Mouse (Mus musculus) liver, embryonic 14.5 days (tissue): Measurements from ENCODE around the gene Aftph. TPM values are rescaled to one million over a fixed set of nuclear protein-coding genes. Genes with fewer than 3 reads are reported as not detected.

Experiments
- ATAC-seq: fragments of 200-750 bp; cut with Nextera tagmentation; 2 replicates; pipeline ENCODE4 v1.8.0; 2017; ENCODE audit warnings: moderate number of reproducible peaks, mild to moderate bottlenecking, moderate library complexity; ENCODE audit not compliant: insufficient read depth
- DNase-seq, 3 experiments: peaks; one replicate each; pipeline ENCODE4 v3.0.0-alpha.2; 2012 to 2013; ENCODE audit warnings: low read depth in 3 of 3, low spot score in 3 of 3
- H3K27ac ChIP-seq: fragments of 300-500 bp; sonication (generic); 2 replicates; pipeline ENCODE4 v1.5.1; 2014; ENCODE audit warnings: moderate library complexity, mild to moderate bottlenecking, control low read depth, inconsistent platforms
- H3K27me3 ChIP-seq: fragments of 300-500 bp; sonication (generic); 2 replicates; pipeline ENCODE4 v1.6.1; 2014; ENCODE audit warnings: mild to moderate bottlenecking, low read length, moderate library complexity; ENCODE audit not compliant: control insufficient read depth, insufficient read depth
- H3K36me3 ChIP-seq: fragments of 300-500 bp; sonication (generic); replicated peaks from 2 replicates; pipeline ENCODE4 v1.6.1; 2014; ENCODE audit warnings: low read depth; ENCODE audit not compliant: control insufficient read depth, insufficient read depth
- H3K4me1 ChIP-seq, 2 experiments: fragments of 200-500 bp in 1 of 2; fragments of 300-500 bp in 1 of 2; sonication (generic) in 1 of 2; replicated peaks; 2 replicates each; pipeline ENCODE4 v1.6.1; 2012 to 2014; ENCODE audit warnings: antibody characterized with exemption in 1 of 2, inconsistent platforms in 1 of 2, low read length in 1 of 2; ENCODE audit not compliant: control insufficient read depth in 2 of 2, insufficient read depth in 2 of 2
- H3K4me2 ChIP-seq: fragments of 300-500 bp; sonication (generic); 2 replicates; pipeline ENCODE4 v1.6.1; 2014; ENCODE audit warnings: low read depth, mild to moderate bottlenecking, control low read depth, moderate library complexity
- H3K4me3 ChIP-seq, 2 experiments: fragments of 200-500 bp in 1 of 2; fragments of 300-500 bp in 1 of 2; sonication (generic) in 1 of 2; 2 replicates each; pipeline ENCODE4 v1.5.1; 2012 to 2014; ENCODE audit warnings: low read depth in 2 of 2, low read length in 2 of 2, mild to moderate bottlenecking in 2 of 2, control low read depth in 1 of 2, inconsistent platforms in 1 of 2, moderate library complexity in 1 of 2; ENCODE audit not compliant: insufficient read depth in 1 of 2
- H3K9ac ChIP-seq: fragments of 300-500 bp; sonication (generic); replicated peaks from 2 replicates; pipeline ENCODE4 v1.6.1; 2014; ENCODE audit warnings: mild to moderate bottlenecking, control low read depth, moderate library complexity
- H3K9me3 ChIP-seq: fragments of 300-500 bp; sonication (generic); 2 replicates; pipeline ENCODE4 v1.6.1; 2016; ENCODE audit warnings: low read length, mixed read lengths; ENCODE audit not compliant: control insufficient read depth
- CTCF ChIP-seq: IDR thresholded peaks from 2 replicates; pipeline ENCODE4 v1.5.1; 2016; ENCODE audit warnings: antibody characterized with exemption, low read depth, control low read depth
- EP300 ChIP-seq: IDR thresholded peaks from 2 replicates; pipeline ENCODE4 v1.6.1; 2016; ENCODE audit warnings: antibody characterized with exemption, low read depth
- WGBS: fragments of 180-500 bp; shearing (Covaris S2); extraction: QIAGEN DNeasy Blood & Tissue Kit; methylation state at CpG from one replicate; pipeline ENCODE4 v1.1.7; 2014; ENCODE audit not compliant: insufficient replicate concordance; 5-methylcytosine and 5-hydroxymethylcytosine counted together
- polyA plus RNA-seq, 2 experiments: library from polyadenylated mRNA; depleted of rRNA in 1 of 2; stranded (reverse) in 1 of 2; unstranded in 1 of 2; fragments of >200 nt; fragmentation: Nextera tagmentation in 1 of 2; extraction: Ambion mirVana in 1 of 2; gene quantifications; 2 replicates each; pipeline versions ENCODE4 v1.2.1 to v1.2.3; 2012 to 2014

The Aftph gene
- polyA plus RNA-seq, 2 experiments: 10.4 to 17.2 TPM

GRCm38 (mm10) chr11:20743353-20743752, 2.0 kb upstream of the Aftph start:
- peak overlapping the region; percentile 6; the same call in 1 of the 2 replicates for H3K4me2 ChIP-seq
- ATAC-seq (no peak), DNase-seq (no peak)
- H3K9ac ChIP-seq: no peak overlapping the region
- H3K4me1 ChIP-seq: peaks cover 0 to 3% of the 10 kb centered on the region in 2 experiments; a peak in 1 of 4 replicates
- H3K4me3 ChIP-seq: no peak overlapping the region
- no peak for TF ChIP-seq EP300
- no peak for TF ChIP-seq CTCF
- H3K9me3 ChIP-seq: no peaks in the 10 kb centered on the region
- no peaks in the 10 kb centered on the region for H3K27me3 ChIP-seq
- H3K27ac ChIP-seq: no peak overlapping the region
- H3K36me3 ChIP-seq: no peaks in the 10 kb centered on the region

GRCm38 (mm10) chr11:20742361-20742897, 1.0 kb upstream of the Aftph start:
- H3K27ac ChIP-seq: peak overlapping the region; percentile 94
- H3K27me3 ChIP-seq: no peaks in the 10 kb centered on the region
- peak; percentile 68 for TF ChIP-seq CTCF
- TF ChIP-seq EP300: peak; percentile 17; the same call in 1 of the 2 replicates
- H3K9me3 ChIP-seq: no peaks in the 10 kb centered on the region
- no peaks in the 10 kb centered on the region for H3K36me3 ChIP-seq
- ATAC-seq: no peak
- H3K4me1 ChIP-seq: peaks cover 0 to 3% of the 10 kb centered on the region in 2 experiments; a peak in 1 of 4 replicates
- peak overlapping the region; percentile 90 for H3K9ac ChIP-seq
- under 1% methylated on average over 9 of the region's 9 CpGs for WGBS
- DNase-seq: peak; percentile 67 to 82 (median 71)
- peak overlapping the region; percentile 99 for H3K4me2 ChIP-seq
- H3K4me3 ChIP-seq: peak overlapping the region; percentile 75 to 92

GRCm38 (mm10) chr11:20740481-20741200, 748 bp downstream of the Aftph start:
- Histone ChIP-seq H3K9ac (peak overlapping the region; percentile 90), H3K9me3 (no peaks in the 10 kb centered on the region), H3K4me2 (peak overlapping the region; percentile 99), H3K27ac (peak overlapping the region; percentile 94), H3K4me1 (peaks cover 0 to 3% of the 10 kb centered on the region in 2 experiments; a peak in 1 of 4 replicates), H3K4me3 (peak overlapping the region; percentile 75 to 92), H3K36me3 (no peaks in the 10 kb centered on the region), H3K27me3 (no peaks in the 10 kb centered on the region)
- DNase-seq (peak; percentile 25 to 40 (median 35)), ATAC-seq (peak; percentile 67; the same call in 1 of the 2 replicates)
- no peak for TF ChIP-seq EP300
- no peak for TF ChIP-seq CTCF
- WGBS: 0% methylated on average over 51 of the region's 56 CpGs

- H3K4me2 ChIP-seq: no peak overlapping the region
- no peak overlapping the region for H3K9ac ChIP-seq
- H3K36me3 ChIP-seq: no peaks in the 10 kb centered on the region; the same call in 1 of the 2 replicates
- H3K4me1 ChIP-seq: 0 out of 4 replicates have a peak, but pooled peaks cover 0 to 2% of the 10 kb centered on the region in 2 experiments
- 65% methylated on average over 3 of the region's 3 CpGs for WGBS
- no peaks in the 10 kb centered on the region for H3K27me3 ChIP-seq
- no peaks in the 10 kb centered on the region for H3K9me3 ChIP-seq
- no peak for ATAC-seq
- no peak for DNase-seq
- no peak overlapping the region for H3K27ac ChIP-seq
- no peak overlapping the region for H3K4me3 ChIP-seq
- TF ChIP-seq EP300: no peak
- no peak for TF ChIP-seq CTCF
Measured at GRCm38 (mm10) chr11:20734066-20734465, 7.3 kb downstream of the Aftph start.

GRCm38 (mm10) chr11:20733486-20734030, 7.8 kb downstream of the Aftph start:
- no peak overlapping the region for H3K9ac ChIP-seq
- no peak for ATAC-seq
- H3K27me3 ChIP-seq: no peaks in the 10 kb centered on the region
- no peaks in the 10 kb centered on the region for H3K9me3 ChIP-seq
- TF ChIP-seq EP300 (no peak), CTCF (no peak)
- H3K27ac ChIP-seq: no peak overlapping the region
- DNase-seq: no peak
- 0 out of 4 replicates have a peak, but pooled peaks cover 0 to 2% of the 10 kb centered on the region in 2 experiments for H3K4me1 ChIP-seq
- H3K36me3 ChIP-seq: no peaks in the 10 kb centered on the region; the same call in 1 of the 2 replicates
- no peak overlapping the region for H3K4me2 ChIP-seq
- WGBS: 33% methylated on average over 3 of the region's 3 CpGs
- H3K4me3 ChIP-seq: no peak overlapping the region
